Mouse (Mus musculus) heart, postnatal 0 days (tissue): ENCODE data around the gene Slc4a1.

ENCODE experiments used
- CTCF ChIP-seq: IDR thresholded peaks from 2 replicates; pipeline ENCODE4 v1.5.1; 2016; ENCODE audit warnings: antibody characterized with exemption, control low read depth, low read depth
- EP300 ChIP-seq: IDR thresholded peaks from 2 replicates; pipeline ENCODE4 v1.6.1; 2016; ENCODE audit warnings: antibody characterized with exemption, low read depth

- TF ChIP-seq CTCF (no peak), EP300 (no peak)
Observed at GRCm38 (mm10) chr11:102334010-102334409, 32.0 kb downstream of the Slc4a1 start.
